ENCODE assay signal across 18 mouse cellular contexts in the genomic region with DNA sequence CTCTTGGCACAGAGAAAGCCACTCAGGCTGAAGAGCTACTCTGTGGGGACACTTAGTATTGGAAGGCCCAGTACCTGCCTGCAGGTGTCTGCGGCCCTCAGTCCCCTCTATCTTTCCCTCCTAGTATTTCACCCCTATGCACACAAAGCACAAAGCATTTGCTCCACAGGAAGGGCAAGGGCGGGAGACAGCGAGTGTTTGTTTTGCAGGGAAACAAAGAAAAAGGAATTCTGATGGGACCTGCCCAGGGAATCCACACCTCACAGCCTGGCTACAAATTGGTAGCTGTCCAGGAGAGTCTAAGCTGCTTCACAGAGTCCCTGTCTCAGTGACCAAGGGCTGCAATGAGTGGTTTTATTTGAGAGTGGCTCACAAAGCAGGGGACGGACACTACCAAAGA. TPM values are rescaled to one million over a fixed set of nuclear protein-coding genes. Genes with fewer than 3 reads are reported as not detected.
"Had no signal": no experiment of that assay in that cellular context is flagged by ENCODE, and none has a peak within 500 bp of the region (broad histone marks: within the 10 kb centered on the region; RNA-seq: fewer than 3 reads in every experiment).

No protein-coding gene starts in this region.

- DNase-seq: lung, adult 18-20 months; lung, embryonic 14.5 days; lung, postnatal 10 days; lung, postnatal 36 days; right cerebral cortex, postnatal 14 days; thymus, adult 2 months; thymus, postnatal 25 days had no signal

- H3K4me1 ChIP-seq: megakaryocyte, embryonic 14.5 days; midbrain, embryonic 13.5 days; neural tube, embryonic 12.5 days had no signal

- H3K4me2 ChIP-seq: lung, embryonic 14.5 days; midbrain, embryonic 13.5 days; neural tube, embryonic 12.5 days; stomach, embryonic 15.5 days had no signal

- ATAC-seq: midbrain, embryonic 13.5 days had no signal

- H3K9ac ChIP-seq: liver, embryonic 14.5 days; lung, embryonic 14.5 days; midbrain, embryonic 13.5 days; neural tube, embryonic 12.5 days; stomach, embryonic 15.5 days had no signal

- H3K36me3 ChIP-seq: midbrain, embryonic 13.5 days; neural tube, embryonic 12.5 days; stomach, embryonic 15.5 days had no signal

- H3K4me3 ChIP-seq: megakaryocyte, embryonic 14.5 days; midbrain, embryonic 13.5 days; neural tube, embryonic 12.5 days; stomach, embryonic 15.5 days had no signal

- H3K27me3 ChIP-seq: midbrain, embryonic 13.5 days; neural tube, embryonic 12.5 days; stomach, embryonic 15.5 days had no signal

- H3K27ac ChIP-seq: liver, embryonic 14.5 days; macrophage; midbrain, embryonic 13.5 days; neural tube, embryonic 12.5 days; stomach, embryonic 15.5 days; stomach, postnatal 0 days had no signal

- H3K9me3 ChIP-seq: megakaryocyte, embryonic 14.5 days; midbrain, embryonic 13.5 days; neural tube, embryonic 12.5 days; stomach, embryonic 15.5 days had no signal

RNA-seq across cellular contexts. Expression of a gene that starts 9.4 kb away (rescaled TPM):
- total RNA-seq: megakaryocyte progenitor cell, adult 5-6 weeks; monocyte, adult 5-6 weeks; neutrophil, adult 5-6 weeks had no signal
- polyA plus RNA-seq: liver, embryonic 14.5 days; lung, embryonic 14.5 days; lung, embryonic 16.5 days; macrophage; neural tube, embryonic 12.5 days had no signal

RNA-seq across cellular contexts. Expression of a gene that starts 30.4 kb away (rescaled TPM):
- total RNA-seq: megakaryocyte progenitor cell, adult 5-6 weeks; monocyte, adult 5-6 weeks; neutrophil, adult 5-6 weeks had no signal
- polyA plus RNA-seq: liver, embryonic 14.5 days; macrophage had no signal
